Mouse (Mus musculus) spleen, adult 2 months (tissue): ENCODE results near the gene Syt3. TPM values are rescaled to one million over a fixed set of nuclear protein-coding genes. Genes with fewer than 3 reads are reported as not detected.

Experiments
- DNase-seq, 2 experiments: peaks; one replicate each; pipeline versions ENCODE4 v3.0.0 to v3.0.0-alpha.2; 2012 to 2021; ENCODE audit warnings: low spot score in 2 of 2, low read depth in 1 of 2
- H3K27ac ChIP-seq: fragments of 200-500 bp; 2 replicates; pipeline ENCODE4 v1.5.1; 2012; ENCODE audit warnings: low read length, inconsistent platforms; ENCODE audit not compliant: insufficient read depth
- H3K27me3 ChIP-seq: fragments of 200-500 bp; 2 replicates; pipeline ENCODE4 v1.6.1; 2012; ENCODE audit warnings: mild to moderate bottlenecking, moderate library complexity, low read length, inconsistent platforms; ENCODE audit not compliant: control insufficient read depth, insufficient read depth
- H3K36me3 ChIP-seq: fragments of 200-500 bp; 2 replicates; pipeline ENCODE4 v1.6.1; 2012; ENCODE audit warnings: mild to moderate bottlenecking, low read length, inconsistent platforms; ENCODE audit not compliant: control insufficient read depth, insufficient read depth
- H3K4me1 ChIP-seq: fragments of 200-500 bp; 2 replicates; pipeline ENCODE4 v1.6.1; 2011; ENCODE audit warnings: inconsistent platforms; ENCODE audit not compliant: control insufficient read depth, insufficient read depth, insufficient read length
- H3K4me3 ChIP-seq: fragments of 200-500 bp; 2 replicates; pipeline ENCODE4 v1.5.1; 2011; ENCODE audit warnings: mild to moderate bottlenecking, inconsistent platforms; ENCODE audit not compliant: insufficient read depth, insufficient read length; ENCODE audit errors: extremely low read depth
- CTCF ChIP-seq: fragments of 200-500 bp; IDR thresholded peaks from 2 replicates; pipeline ENCODE4 v1.5.1; 2011; ENCODE audit warnings: mild to moderate bottlenecking, inconsistent platforms; ENCODE audit not compliant: insufficient read depth, insufficient read length, insufficient replicate concordance; ENCODE audit errors: extremely low read depth
- POLR2A ChIP-seq: fragments of 200-500 bp; IDR thresholded peaks from 2 replicates; pipeline ENCODE4 v1.6.1; 2011; ENCODE audit warnings: low read depth, low read length, inconsistent platforms
- WGBS: fragments of 180-500 bp; shearing (Covaris S2); methylation state at CpG from one replicate; pipeline ENCODE4 v1.1.7; 2018; 5-methylcytosine and 5-hydroxymethylcytosine counted together
- polyA plus RNA-seq: library from polyadenylated mRNA; depleted of rRNA; stranded (reverse); fragments of >200 nt; gene quantifications from 2 replicates; pipeline ENCODE4 v1.2.3, GENCODE M21; 2012

Gene Syt3
- polyA plus RNA-seq, 1 experiment: 1.2 TPM

GRCm38 (mm10) chr7:44437933-44438332, 54.0 kb downstream of the Syt3 start:
- no peaks in the 10 kb centered on the region for H3K36me3 ChIP-seq
- DNase-seq: no peak
- no peak for TF ChIP-seq CTCF
- no peak for TF ChIP-seq POLR2A
- no peak overlapping the region for H3K4me3 ChIP-seq
- H3K27me3 ChIP-seq: 0 out of 2 replicates have a peak, but pooled peaks cover 5% of the 10 kb centered on the region
- WGBS: 79% methylated on average over 8 of the region's 8 CpGs
- no peak overlapping the region for H3K27ac ChIP-seq
- H3K4me1 ChIP-seq: no peaks in the 10 kb centered on the region

- Histone ChIP-seq H3K36me3 (no peaks in the 10 kb centered on the region), H3K27ac (no peak overlapping the region), H3K4me3 (no peak overlapping the region), H3K27me3 (peaks cover 9% of the 10 kb centered on the region; the same call in 1 of the 2 replicates), H3K4me1 (no peaks in the 10 kb centered on the region)
- TF ChIP-seq POLR2A (no peak), CTCF (no peak)
- 69% methylated on average over 2 of the region's 2 CpGs for WGBS
- DNase-seq: no peak
Observed at GRCm38 (mm10) chr7:44439696-44440095, 55.8 kb downstream of the Syt3 start.

GRCm38 (mm10) chr7:44440479-44440878, 56.6 kb downstream of the Syt3 start:
- 84% methylated on average over 1 of the region's 1 CpGs for WGBS
- Histone ChIP-seq H3K4me3 (no peak overlapping the region), H3K27me3 (peaks cover 14% of the 10 kb centered on the region), H3K4me1 (no peaks in the 10 kb centered on the region), H3K27ac (no peak overlapping the region), H3K36me3 (no peaks in the 10 kb centered on the region)
- TF ChIP-seq POLR2A (no peak), CTCF (no peak)
- DNase-seq: no peak

GRCm38 (mm10) chr7:44441180-44441579, 57.3 kb downstream of the Syt3 start:
- H3K27me3 ChIP-seq: peaks cover 16% of the 10 kb centered on the region
- TF ChIP-seq POLR2A: no peak
- TF ChIP-seq CTCF: no peak
- H3K36me3 ChIP-seq: no peaks in the 10 kb centered on the region
- no peak for DNase-seq
- no peaks in the 10 kb centered on the region for H3K4me1 ChIP-seq
- no peak overlapping the region for H3K4me3 ChIP-seq
- 27% methylated on average over 1 of the region's 1 CpGs for WGBS
- H3K27ac ChIP-seq: no peak overlapping the region

GRCm38 (mm10) chr7:44441648-44442109, 57.8 kb downstream of the Syt3 start:
- H3K36me3 ChIP-seq: no peaks in the 10 kb centered on the region
- WGBS: 7% methylated on average over 14 of the region's 14 CpGs
- H3K27me3 ChIP-seq: peaks cover 16% of the 10 kb centered on the region

GRCm38 (mm10) chr7:44442407-44442821, 58.5 kb downstream of the Syt3 start:
- H3K27ac ChIP-seq: no peak overlapping the region
- no peaks in the 10 kb centered on the region for H3K36me3 ChIP-seq
- H3K4me1 ChIP-seq: no peaks in the 10 kb centered on the region
- TF ChIP-seq POLR2A: no peak
- TF ChIP-seq CTCF: no peak
- H3K27me3 ChIP-seq: peaks cover 16% of the 10 kb centered on the region
- 7% methylated on average over 14 of the region's 14 CpGs for WGBS
- DNase-seq: no peak
- H3K4me3 ChIP-seq: no peak overlapping the region

More at GRCm38 (mm10) chr7:44441648-44442109, 57.8 kb downstream of the Syt3 start:
- Histone ChIP-seq H3K27ac (no peak overlapping the region), H3K4me3 (no peak overlapping the region), H3K4me1 (no peaks in the 10 kb centered on the region)
- no peak for DNase-seq
- TF ChIP-seq CTCF (no peak), POLR2A (no peak)

GRCm38 (mm10) chr7:44443268-44444173, 59.6 kb downstream of the Syt3 start:
- peaks cover 16% of the 10 kb centered on the region for H3K27me3 ChIP-seq

More at GRCm38 (mm10) chr7:44443268-44444173, 59.6 kb downstream of the Syt3 start:
- 23% methylated on average over 20 of the region's 20 CpGs for WGBS
- DNase-seq: no peak
- Histone ChIP-seq H3K4me3 (no peak overlapping the region), H3K4me1 (no peaks in the 10 kb centered on the region), H3K27ac (no peak overlapping the region), H3K36me3 (no peaks in the 10 kb centered on the region)
- no peak for TF ChIP-seq POLR2A
- TF ChIP-seq CTCF: no peak
